Mouse (Mus musculus) heart, adult 2 months (tissue): Measurements from ENCODE around the gene Ccdc12. TPM values are rescaled to one million over a fixed set of nuclear protein-coding genes. Genes with fewer than 3 reads are reported as not detected.

Experiments
- DNase-seq, 2 experiments: peaks; one replicate each; pipeline ENCODE4 v3.0.0; 2021
- H3K27ac ChIP-seq: fragments of 200-600 bp; 2 replicates; pipeline ENCODE4 v1.8.1; 2022
- H3K27me3 ChIP-seq: fragments of 200-500 bp; 2 replicates; pipeline ENCODE4 v1.6.1; 2012; ENCODE audit warnings: mild to moderate bottlenecking, low read length, inconsistent platforms, mixed read lengths; ENCODE audit not compliant: control insufficient read depth, insufficient read depth
- H3K36me3 ChIP-seq: fragments of 200-500 bp; 2 replicates; pipeline ENCODE4 v1.6.1; 2012; ENCODE audit warnings: low read length, inconsistent platforms; ENCODE audit not compliant: control insufficient read depth, insufficient read depth
- H3K4me1 ChIP-seq: fragments of 200-500 bp; 2 replicates; pipeline ENCODE4 v1.6.1; 2011; ENCODE audit warnings: low read length; ENCODE audit not compliant: control insufficient read depth, insufficient read depth
- H3K4me3 ChIP-seq: fragments of 200-600 bp; 2 replicates; pipeline ENCODE4 v1.8.1; 2022
- H3K79me2 ChIP-seq: fragments of 200-500 bp; replicated peaks from 2 replicates; pipeline ENCODE4 v1.6.1; 2012; ENCODE audit warnings: mild to moderate bottlenecking, inconsistent platforms, low read length, moderate library complexity, mixed read lengths; ENCODE audit not compliant: control insufficient read depth, insufficient read depth
- H3K9ac ChIP-seq: fragments of 200-500 bp; 2 replicates; pipeline ENCODE4 v1.6.1; 2012; ENCODE audit warnings: low read depth, mild to moderate bottlenecking, control low read depth, inconsistent platforms, low read length, mixed read lengths
- CTCF ChIP-seq: fragments of 200-600 bp; IDR thresholded peaks from 2 replicates; pipeline ENCODE4 v1.8.1; 2022; ENCODE audit warnings: antibody characterized with exemption, mild to moderate bottlenecking, moderate library complexity
- EP300 ChIP-seq: fragments of 200-500 bp; IDR thresholded peaks from 2 replicates; pipeline ENCODE4 v1.6.1; 2011; ENCODE audit warnings: low read depth, low read length, control low read depth; ENCODE audit not compliant: insufficient read depth
- POLR2A ChIP-seq: fragments of 200-500 bp; IDR thresholded peaks from 2 replicates; pipeline ENCODE4 v1.6.1; 2011; ENCODE audit warnings: mild to moderate bottlenecking, low read depth, low read length, control low read depth; ENCODE audit not compliant: insufficient read depth
- WGBS: fragments of 180-500 bp; shearing (Covaris S2); methylation state at CpG from one replicate; pipeline ENCODE4 v1.1.7; 2018; 5-methylcytosine and 5-hydroxymethylcytosine counted together
- intact Hi-C: fragments of 180-260 bp; cut with DNase I; formaldehyde crosslinking; loops from one replicate; pipeline ENCODE4 v1.15.1; 2025
- microRNA-seq, 2 experiments: library from miRNA; unstranded; fragments of <30 nt; microRNA quantifications; one replicate each; pipeline ENCODE4 v1.2.0; 2021
- polyA plus RNA-seq: library from polyadenylated mRNA; depleted of rRNA; stranded (reverse); fragments of >200 nt; gene quantifications from 2 replicates; pipeline ENCODE4 v1.2.3, GENCODE M21; 2012; rRNA removed
- total RNA-seq, 2 experiments: library from RNA; stranded (reverse); gene quantifications; 2 replicates each; pipeline ENCODE4 v1.2.3; 2021

Gene Ccdc12
- total and polyA plus RNA-seq, 3 experiments = 54.1 to 94.8 (median 66.1) TPM

- peak overlapping the region; percentile 65 for H3K27ac ChIP-seq
- TF ChIP-seq POLR2A = no peak
- peak; percentile 88 for TF ChIP-seq CTCF
- 0 out of 2 replicates have a peak, but pooled peaks have one; percentile 67 for TF ChIP-seq EP300
- peaks cover 9% of the 10 kb centered on the region for H3K4me1 ChIP-seq
- 42% methylated on average over 2 of the region's 2 CpGs for WGBS
- no peak overlapping the region for H3K9ac ChIP-seq
- intact Hi-C loops = loop anchor here (1.0 to 2.0 kb wide), 3 partner anchors 20 to 43 kb away; no protein-coding TSS in a partner anchor
- H3K36me3 ChIP-seq = no peaks in the 10 kb centered on the region
- peak; percentile 67 to 69 for DNase-seq
- no peaks in the 10 kb centered on the region for H3K27me3 ChIP-seq
- no peaks in the 10 kb centered on the region for H3K79me2 ChIP-seq
- H3K4me3 ChIP-seq = no peak overlapping the region
Observed at GRCm38 (mm10) chr9:110759265-110759664, 103.0 kb downstream of the Ccdc12 start.

GRCm38 (mm10) chr9:110760886-110761285 lies 104.6 kb downstream of the Ccdc12 start:
- Histone ChIP-seq H3K27ac (no peak overlapping the region), H3K79me2 (no peaks in the 10 kb centered on the region), H3K4me3 (no peak overlapping the region), H3K4me1 (peaks cover 9% of the 10 kb centered on the region), H3K27me3 (no peaks in the 10 kb centered on the region), H3K36me3 (no peaks in the 10 kb centered on the region), H3K9ac (no peak overlapping the region)
- DNase-seq = no peak
- WGBS = 84% methylated on average over 8 of the region's 8 CpGs
- no peak for TF ChIP-seq EP300
- no peak for TF ChIP-seq POLR2A
- no peak for TF ChIP-seq CTCF
- intact Hi-C loops = no loop called here

Small RNA genes within 50 kb of the gene (microRNA-seq; reads per million reads assigned to microRNA genes)
- 0 reads per million in 2 experiments for gene Mir8107

Other genes with a start within 250 kb of the Ccdc12 start
- 10 to 100 TPM; 12.9 to 15.2 TPM for gene Ptpn23, start 248.3 kb upstream of the Ccdc12 start, total RNA-seq
- 10.5 and 15.4 TPM in 2 replicates for gene Ptpn23, start 248.3 kb upstream of the Ccdc12 start, polyA plus RNA-seq
- gene Ngp, start 236.8 kb upstream of the Ccdc12 start, total RNA-seq = not detected
- gene Ngp, start 236.8 kb upstream of the Ccdc12 start, polyA plus RNA-seq = 0.94 and 0.96 TPM in 2 replicates
- gene Klhl18, start 179.8 kb upstream of the Ccdc12 start, total RNA-seq = 10 to 100 TPM; 11.4 to 12.0 TPM
- 13.0 and 18.2 TPM in 2 replicates for gene Klhl18, start 179.8 kb upstream of the Ccdc12 start, polyA plus RNA-seq
- under 1 TPM; 0.10 to 0.43 TPM for gene Kif9, start 179.5 kb upstream of the Ccdc12 start, total RNA-seq
- 0.39 and 0.41 TPM in 2 replicates for gene Kif9, start 179.5 kb upstream of the Ccdc12 start, polyA plus RNA-seq
- 10 to 100 TPM; 36.4 to 37.7 TPM for gene Setd2, start 123.9 kb upstream of the Ccdc12 start, total RNA-seq
- 22.4 and 34.1 TPM in 2 replicates for gene Setd2, start 123.9 kb upstream of the Ccdc12 start, polyA plus RNA-seq
- gene Nradd, start 32.1 kb upstream of the Ccdc12 start, total RNA-seq = 1 to 10 TPM; 1.3 to 1.4 TPM
- 2.7 and 2.9 TPM in 2 replicates for gene Nradd, start 32.1 kb upstream of the Ccdc12 start, polyA plus RNA-seq
- 1 to 10 TPM; 7.6 to 8.5 TPM for gene Nbeal2, start 2.3 kb upstream of the Ccdc12 start, total RNA-seq
- gene Nbeal2, start 2.3 kb upstream of the Ccdc12 start, polyA plus RNA-seq = 18.4 and 18.8 TPM in 2 replicates
- gene Myl3, start 85.4 kb downstream of the Ccdc12 start, total RNA-seq = over 10,000 TPM in 1 of 2 experiments, 1,000 to 10,000 TPM in 1; 9,326 to 11,139 TPM
- 9,227 and 12,279 TPM in 2 replicates for gene Myl3, start 85.4 kb downstream of the Ccdc12 start, polyA plus RNA-seq
- gene Pth1r, start 90.6 kb downstream of the Ccdc12 start, total RNA-seq = 1 to 10 TPM; 6.0 to 7.0 TPM
- 10.3 and 12.6 TPM in 2 replicates for gene Pth1r, start 90.6 kb downstream of the Ccdc12 start, polyA plus RNA-seq
- not detected for gene Prss42, start 141.7 kb downstream of the Ccdc12 start, total RNA-seq
- gene Prss42, start 141.7 kb downstream of the Ccdc12 start, polyA plus RNA-seq = not detected in 2 replicates
- gene Prss44, start 157.5 kb downstream of the Ccdc12 start, total RNA-seq = not detected
- 0.06 TPM in 1 of 2 replicates, not detected in the other for gene Prss44, start 157.5 kb downstream of the Ccdc12 start, polyA plus RNA-seq
- not detected for gene Prss43, start 170.2 kb downstream of the Ccdc12 start, total RNA-seq
- not detected in 2 replicates for gene Prss43, start 170.2 kb downstream of the Ccdc12 start, polyA plus RNA-seq
- not detected for gene Prss45, start 178.1 kb downstream of the Ccdc12 start, total RNA-seq
- 0.18 TPM in 1 of 2 replicates, not detected in the other for gene Prss45, start 178.1 kb downstream of the Ccdc12 start, polyA plus RNA-seq
- gene Prss46, start 188.0 kb downstream of the Ccdc12 start, total RNA-seq = not detected
- 0.18 TPM in 1 of 2 replicates, not detected in the other for gene Prss46, start 188.0 kb downstream of the Ccdc12 start, polyA plus RNA-seq
- not detected for gene Prss50, start 201.5 kb downstream of the Ccdc12 start, total RNA-seq
- gene Prss50, start 201.5 kb downstream of the Ccdc12 start, polyA plus RNA-seq = not detected in 2 replicates
- 10 to 100 TPM; 13.7 to 14.2 TPM for gene Als2cl, start 223.4 kb downstream of the Ccdc12 start, total RNA-seq
- 25.7 and 25.9 TPM in 2 replicates for gene Als2cl, start 223.4 kb downstream of the Ccdc12 start, polyA plus RNA-seq
- 1 to 10 TPM; 1.3 to 1.7 TPM for gene Tmie, start 223.6 kb downstream of the Ccdc12 start, total RNA-seq
- gene Tmie, start 223.6 kb downstream of the Ccdc12 start, polyA plus RNA-seq = 1.00 and 1.1 TPM in 2 replicates